Mouse (Mus musculus): ENCODE results near the gene Ndufv3. TPM values are rescaled to one million over a fixed set of nuclear protein-coding genes. Genes with fewer than 3 reads are reported as not detected.

Gene Ndufv3
- 92.9 and 93.3 TPM in 2 replicates for polyA plus RNA-seq (2012; rRNA removed)

GRCm38 (mm10) chr17:31519946-31520838 lies at the start of gene Ndufv3, which contains the start of gene Wdr4:
Ndufv3 (plus strand) TSS chr17:31520115.
Wdr4 (minus strand) TSS chr17:31519980.

GRCm38 (mm10) chr17:31564015-31564857 lies 44.3 kb downstream of the Ndufv3 start, which contains the start of gene Pknox1:
Pknox1 (plus strand) TSS chr17:31564734.

Other genes starting within 250 kb of the Ndufv3 start
- 0.05 TPM in 1 of 2 replicates, not detected in the other for gene Rsph1, start 242.7 kb upstream of the Ndufv3 start, polyA plus RNA-seq (2012; rRNA removed)
- gene Slc37a1, start 233.3 kb upstream of the Ndufv3 start, polyA plus RNA-seq (2012; rRNA removed), result 43.0 and 44.1 TPM in 2 replicates
- 12.1 and 15.9 TPM in 2 replicates for gene Pde9a, start 133.9 kb upstream of the Ndufv3 start, polyA plus RNA-seq (2012; rRNA removed)
- 10.8 and 12.6 TPM in 2 replicates for gene Wdr4, start 135 bp upstream of the Ndufv3 start, polyA plus RNA-seq (2012; rRNA removed)
- gene Pknox1, start 44.6 kb downstream of the Ndufv3 start, polyA plus RNA-seq (2012; rRNA removed), result 3.7 and 4.0 TPM in 2 replicates
- gene Cbs, start 117.1 kb downstream of the Ndufv3 start, polyA plus RNA-seq (2012; rRNA removed), result 7.6 and 13.7 TPM in 2 replicates
- gene U2af1, start 138.8 kb downstream of the Ndufv3 start, polyA plus RNA-seq (2012; rRNA removed), result 6.4 and 8.6 TPM in 2 replicates
- gene Cryaa, start 157.7 kb downstream of the Ndufv3 start, polyA plus RNA-seq (2012; rRNA removed), result 0.14 TPM in 1 of 2 replicates, not detected in the other

Data from stomach, adult 2 months (tissue).